Mouse (Mus musculus): ENCODE results near the gene Tmem91.

DNA sequence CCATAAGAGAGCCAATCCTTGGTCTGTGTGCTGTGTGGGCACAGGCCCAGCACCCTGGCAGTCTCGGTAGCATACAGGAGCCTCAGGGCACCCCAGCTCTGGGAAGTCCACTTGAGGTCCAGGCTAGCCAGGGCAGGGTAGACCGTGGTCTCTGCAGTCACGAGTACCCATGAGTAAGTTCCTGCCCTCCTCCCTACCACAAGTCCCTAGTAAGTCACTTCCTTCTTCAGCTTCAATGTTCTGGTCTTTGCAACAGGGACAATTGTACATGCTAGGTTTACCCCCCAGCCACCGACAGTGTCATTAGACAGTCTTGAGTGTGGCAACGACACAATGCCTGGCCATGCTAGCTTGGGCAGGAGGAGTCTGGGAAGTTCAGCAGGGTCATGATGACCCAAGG lies 42.3 kb downstream of the Tmem91 start:
- no peak for TF ChIP-seq CTCF (IDR thresholded peaks at IDR 0.05; ENCODE audit: borderline replicate concordance, insufficient read depth, low read length)
- no peak for TF ChIP-seq POLR2A (IDR thresholded peaks at IDR 0.05; ENCODE audit: low read depth, low read length)

Measured in embryonic fibroblast, embryonic 13.5 days (primary cell).